In the genomic region with DNA sequence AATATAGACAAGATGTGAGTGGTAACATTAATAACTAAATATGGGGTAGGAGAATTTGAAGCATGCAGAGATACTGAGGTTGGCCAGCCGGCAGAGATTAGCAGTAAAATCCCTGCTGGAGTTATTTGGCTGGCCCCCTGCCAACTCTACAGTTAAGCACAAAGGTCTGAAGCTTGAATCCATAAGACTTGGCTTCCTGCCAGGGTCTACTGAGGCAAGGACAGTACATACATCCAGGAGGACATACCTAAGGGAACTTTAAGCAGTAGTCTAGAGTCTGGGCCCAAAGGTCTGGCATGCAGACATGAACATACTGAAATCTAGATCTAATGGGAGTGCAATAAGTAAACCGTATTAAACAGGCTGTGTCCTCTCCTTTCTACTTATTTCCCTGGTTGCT, we compare ENCODE assay signal across 11 mouse cellular contexts.
DNase-seq lines count a peak whose midpoint lies in the region; ATAC-seq lines count a peak whose summit lies in the region.
"Had no signal": no experiment of that assay in that cellular context is flagged by ENCODE, and none has a peak within 500 bp of the region (broad histone marks: within the 10 kb centered on the region; RNA-seq: fewer than 3 reads in every experiment).

No protein-coding gene starts in this region.

- no peak for DNase-seq in heart, postnatal 36 days
- DNase-seq in lung, adult 18-20 months: no peak
- peak; percentile 8 for DNase-seq in adipocyte (ENCODE audit: low spot score)
- DNase-seq in kidney, postnatal 25 days: peak; percentile 41
- no peak for DNase-seq in left cerebral cortex, postnatal 25 days (ENCODE audit: low spot score in 2 of 2)
- DNase-seq: liver, embryonic 13.5 days; spleen, adult 18-20 months; thymus, postnatal 4 days had no signal

- no peak overlapping the region for H3K27ac ChIP-seq in heart, embryonic 14.5 days (replicated peaks in 1 of 2; ENCODE audit: control insufficient read depth in 1 of 2, insufficient read depth in 1 of 2, low read depth in 2 of 2, low read length in 2 of 2)
- H3K27ac ChIP-seq in lung, embryonic 16.5 days (ENCODE audit: low read length): no peak overlapping the region
- H3K27ac ChIP-seq: liver, embryonic 13.5 days had no signal

- H3K4me2 ChIP-seq in heart, embryonic 14.5 days (ENCODE audit: low read length): no peak overlapping the region
- no peak overlapping the region for H3K4me2 ChIP-seq in lung, embryonic 16.5 days (ENCODE audit: low read depth, low read length)
- H3K4me2 ChIP-seq: liver, embryonic 13.5 days had no signal

- no peak overlapping the region for H3K4me3 ChIP-seq in heart, embryonic 14.5 days (ENCODE audit: control insufficient read depth in 1 of 2, insufficient read depth in 1 of 2, low read depth in 1 of 2, low read length in 2 of 2)
- no peak overlapping the region for H3K4me3 ChIP-seq in lung, embryonic 16.5 days (ENCODE audit: low read length)
- H3K4me3 ChIP-seq: liver, embryonic 13.5 days had no signal

- peaks cover 3 to 4% of the 10 kb centered on the region in 2 experiments for H3K4me1 ChIP-seq in heart, embryonic 14.5 days (ENCODE audit: control insufficient read depth in 2 of 2, insufficient read depth in 2 of 2, low read length in 2 of 2)
- H3K4me1 ChIP-seq in lung, embryonic 16.5 days (replicated peaks; ENCODE audit: control insufficient read depth, insufficient read depth, low read length): no peaks in the 10 kb centered on the region
- H3K4me1 ChIP-seq: liver, embryonic 13.5 days had no signal

- peak; percentile 31; the same call in 1 of the 2 replicates for ATAC-seq in heart, embryonic 14.5 days (ENCODE audit: insufficient number of reproducible peaks, insufficient read depth, low FRiP score, low read depth)
- 0 out of 2 replicates have a peak, but pooled peaks have one; percentile 28 for ATAC-seq in lung, embryonic 16.5 days (ENCODE audit: low read depth)
- ATAC-seq: inflammation-experienced regulatory T-cells, adult 6 months had no signal

- H3K9me3 ChIP-seq in heart, embryonic 14.5 days (ENCODE audit: control insufficient read depth, low read length): no peaks in the 10 kb centered on the region
- no peaks in the 10 kb centered on the region for H3K9me3 ChIP-seq in lung, embryonic 16.5 days (ENCODE audit: control insufficient read depth, low read length)
- H3K9me3 ChIP-seq: liver, embryonic 13.5 days had no signal

- H3K36me3 ChIP-seq in heart, embryonic 14.5 days (ENCODE audit: control insufficient read depth, insufficient read depth, low read length): no peaks in the 10 kb centered on the region
- H3K36me3 ChIP-seq in lung, embryonic 16.5 days (ENCODE audit: control insufficient read depth, insufficient read depth, low read length): no peaks in the 10 kb centered on the region
- H3K36me3 ChIP-seq: liver, embryonic 13.5 days had no signal

- 44% methylated on average over 2 of the region's 2 CpGs for WGBS in heart, embryonic 14.5 days
- WGBS in lung, embryonic 16.5 days: 48% methylated on average over 2 of the region's 2 CpGs

- intact Hi-C loops in heart, postnatal 36 days (cut with DNase I): no loop called here
- intact Hi-C loops in left cerebral cortex, postnatal 25 days (cut with DNase I): no loop called here

- no peaks in the 10 kb centered on the region for H3K27me3 ChIP-seq in heart, embryonic 14.5 days (ENCODE audit: control insufficient read depth, insufficient read depth, low read length)
- H3K27me3 ChIP-seq in lung, embryonic 16.5 days (ENCODE audit: control insufficient read depth, insufficient read depth, low read depth, low read length): no peaks in the 10 kb centered on the region
- H3K27me3 ChIP-seq: liver, embryonic 13.5 days had no signal

- H3K9ac ChIP-seq in heart, embryonic 14.5 days (ENCODE audit: low read length): no peak overlapping the region
- H3K9ac ChIP-seq in lung, embryonic 16.5 days (ENCODE audit: low read length): no peak overlapping the region
- H3K9ac ChIP-seq: liver, embryonic 13.5 days had no signal

Comparison
In these comparisons a context has a peak if more than half of its experiments do, and no peak if none do; other contexts are left out.
1. DNase-seq: peak in adipocyte (single experiment) and kidney, postnatal 25 days (2 of 2); none in heart, postnatal 36 days (0 of 2), lung, adult 18-20 months (0 of 2) and left cerebral cortex, postnatal 25 days (0 of 2).